Comparison of ENCODE assay signal across 9 mouse cellular contexts in genomic region chr1:166138136-166138535, GRCm38 (mm10). TPM values are rescaled to one million over a fixed set of nuclear protein-coding genes. Genes with fewer than 3 reads are reported as not detected.
DNase-seq lines count a peak whose midpoint lies in the region; ATAC-seq and TF ChIP-seq lines count a peak whose summit lies in the region.
"Had no signal": no experiment of that assay in that cellular context is flagged by ENCODE, and none has a peak within 500 bp of the region (broad histone marks: within the 10 kb centered on the region; RNA-seq: fewer than 3 reads in every experiment).

No protein-coding gene starts in this region.

- DNase-seq in adrenal gland, adult 18-20 months (ENCODE audit: low spot score in 2 of 2), result peak; percentile 55 to 61
- no peak for DNase-seq in cerebellum, postnatal 14 days
- DNase-seq in c-Kit-positive CD71-positive TER-119-positive erythroid progenitor cells, embryonic 14.5 days (ENCODE audit: low spot score), result no peak
- no peak for DNase-seq in testis, postnatal 10 days (ENCODE audit: low spot score)
- DNase-seq in forebrain, embryonic 14.5 days (ENCODE audit: low spot score), result no peak

- H3K27ac ChIP-seq in intestine, postnatal 0 days (ENCODE audit: low read depth, low read length), result peak overlapping the region; percentile 89
- H3K27ac ChIP-seq in lung, embryonic 16.5 days (ENCODE audit: low read length), result no peak overlapping the region
- no peak overlapping the region for H3K27ac ChIP-seq in forebrain, embryonic 14.5 days (ENCODE audit: low read depth, low read length)
- H3K27ac ChIP-seq: neural tube, embryonic 12.5 days had no signal

- H3K27me3 ChIP-seq in C2C12 (ENCODE audit: control insufficient read depth, insufficient read depth, insufficient read length), result no peaks in the 10 kb centered on the region
- no peaks in the 10 kb centered on the region for H3K27me3 ChIP-seq in intestine, postnatal 0 days (replicated peaks; ENCODE audit: control insufficient read depth, insufficient read depth, low read length)
- H3K27me3 ChIP-seq in lung, embryonic 16.5 days (ENCODE audit: control insufficient read depth, insufficient read depth, low read depth, low read length), result no peaks in the 10 kb centered on the region
- no peaks in the 10 kb centered on the region for H3K27me3 ChIP-seq in forebrain, embryonic 14.5 days (replicated peaks; ENCODE audit: control insufficient read depth, insufficient read depth, low read length)
- H3K27me3 ChIP-seq: neural tube, embryonic 12.5 days had no signal

- peak; percentile 80 for ATAC-seq in intestine, postnatal 0 days
- peak; percentile 38; the same call in 1 of the 2 replicates for ATAC-seq in lung, embryonic 16.5 days (ENCODE audit: low read depth)
- no peak for ATAC-seq in forebrain, embryonic 14.5 days

- no peak for TF ChIP-seq CTCF in C2C12 (IDR thresholded peaks at IDR 0.05; ENCODE audit: control insufficient read depth, insufficient read depth, insufficient read length)
- TF ChIP-seq CTCF in intestine, postnatal 0 days (IDR thresholded peaks at IDR 0.05; ENCODE audit: low read depth), result no peak

- no peaks in the 10 kb centered on the region for H3K79me3 ChIP-seq in C2C12 (ENCODE audit: low read depth)

- no peaks in the 10 kb centered on the region for H3K79me2 ChIP-seq in C2C12 (ENCODE audit: control insufficient read depth, insufficient read depth)

- no peaks in the 10 kb centered on the region for H3K36me3 ChIP-seq in C2C12 (ENCODE audit: control insufficient read depth, insufficient read depth)
- no peaks in the 10 kb centered on the region for H3K36me3 ChIP-seq in intestine, postnatal 0 days (ENCODE audit: control insufficient read depth, insufficient read depth)
- H3K36me3 ChIP-seq in lung, embryonic 16.5 days (ENCODE audit: control insufficient read depth, insufficient read depth, low read length), result no peaks in the 10 kb centered on the region
- no peaks in the 10 kb centered on the region for H3K36me3 ChIP-seq in forebrain, embryonic 14.5 days (ENCODE audit: control insufficient read depth, insufficient read depth, low read length)
- H3K36me3 ChIP-seq: neural tube, embryonic 12.5 days had no signal

- H3K9me3 ChIP-seq in intestine, postnatal 0 days (ENCODE audit: control insufficient read depth), result no peaks in the 10 kb centered on the region
- no peaks in the 10 kb centered on the region for H3K9me3 ChIP-seq in lung, embryonic 16.5 days (ENCODE audit: control insufficient read depth, low read length)
- H3K9me3 ChIP-seq in forebrain, embryonic 14.5 days (replicated peaks; ENCODE audit: control insufficient read depth, low read length), result no peaks in the 10 kb centered on the region
- H3K9me3 ChIP-seq: neural tube, embryonic 12.5 days had no signal

- H3ac ChIP-seq in C2C12 (ENCODE audit: control insufficient read depth, insufficient read length, low read depth), result peak overlapping the region; percentile 51

- peak overlapping the region; percentile 46 for H3K4me2 ChIP-seq in intestine, postnatal 0 days (replicated peaks; ENCODE audit: low read depth)
- no peak overlapping the region for H3K4me2 ChIP-seq in lung, embryonic 16.5 days (ENCODE audit: low read depth, low read length)
- H3K4me2 ChIP-seq in forebrain, embryonic 14.5 days (ENCODE audit: low read length), result no peak overlapping the region
- H3K4me2 ChIP-seq: neural tube, embryonic 12.5 days had no signal

- WGBS in intestine, postnatal 0 days, result 38% methylated on average over 13 of the region's 13 CpGs
- WGBS in lung, embryonic 16.5 days, result 35% methylated on average over 13 of the region's 13 CpGs
- 87% methylated on average over 13 of the region's 13 CpGs for WGBS in forebrain, embryonic 14.5 days

- H3K9ac ChIP-seq in intestine, postnatal 0 days (ENCODE audit: low read depth, low read length), result no peak overlapping the region
- H3K9ac ChIP-seq in lung, embryonic 16.5 days (ENCODE audit: low read length), result no peak overlapping the region
- no peak overlapping the region for H3K9ac ChIP-seq in forebrain, embryonic 14.5 days (ENCODE audit: low read length)
- H3K9ac ChIP-seq: neural tube, embryonic 12.5 days had no signal

- H3K4me3 ChIP-seq in C2C12 (ENCODE audit: insufficient read depth, poor library complexity, severe bottlenecking), result peak overlapping the region; percentile 3
- no peak overlapping the region for H3K4me3 ChIP-seq in intestine, postnatal 0 days (ENCODE audit: low read depth, low read length)
- H3K4me3 ChIP-seq in lung, embryonic 16.5 days (ENCODE audit: low read length), result no peak overlapping the region
- no peak overlapping the region for H3K4me3 ChIP-seq in forebrain, embryonic 14.5 days (ENCODE audit: low read depth, low read length)
- H3K4me3 ChIP-seq: neural tube, embryonic 12.5 days had no signal

- H3K4me1 ChIP-seq in intestine, postnatal 0 days (replicated peaks; ENCODE audit: control insufficient read depth, insufficient read depth, low read length), result peaks cover 7% of the 10 kb centered on the region
- no peaks in the 10 kb centered on the region for H3K4me1 ChIP-seq in lung, embryonic 16.5 days (replicated peaks; ENCODE audit: control insufficient read depth, insufficient read depth, low read length)
- H3K4me1 ChIP-seq in forebrain, embryonic 14.5 days (ENCODE audit: control insufficient read depth, insufficient read depth, low read length), result no peaks in the 10 kb centered on the region
- H3K4me1 ChIP-seq: neural tube, embryonic 12.5 days had no signal

TF ChIP-seq in C2C12, 6 proteins besides CTCF, POLR2A, EP300 and RAD21:
- no peak for TF ChIP-seq MYOG (IDR thresholded peaks at IDR 0.05; ENCODE audit: control insufficient read depth, extremely low read depth, insufficient read length)
- TF ChIP-seq MYOD1 (IDR thresholded peaks at IDR 0.05; ENCODE audit: control insufficient read depth, insufficient read length, low read depth), result peak; percentile 47
- peak; percentile 28 for TF ChIP-seq FOSL1 (IDR thresholded peaks at IDR 0.05; ENCODE audit: insufficient read depth, low read length, poor library complexity, severe bottlenecking)

RNA-seq across cellular contexts. Expression of gene Gpa33, which starts 8.1 kb away (rescaled TPM):
- 0.37 TPM for polyA plus RNA-seq in C2C12 (2012; fragmentation: generic; extraction: Trizol)
- total RNA-seq in adrenal gland, adult 18-20 months (2021), result under 1 TPM in 1 of 2 experiments, not detected in 1; 0.17 TPM
- polyA plus RNA-seq in intestine, postnatal 0 days (2015; fragmentation: Nextera tagmentation; extraction: Ambion mirVana), result 136 and 161 TPM in 2 replicates
- polyA plus RNA-seq in lung, embryonic 16.5 days (2015; fragmentation: Nextera tagmentation; extraction: Ambion mirVana), result 0.18 and 0.25 TPM in 2 replicates
- not detected in 2 replicates for polyA plus RNA-seq in forebrain, embryonic 14.5 days (2014; fragmentation: Nextera tagmentation; extraction: Ambion mirVana)

RNA-seq across cellular contexts. Expression of gene Dusp27, which starts 10.4 kb away (rescaled TPM):
- 5.4 TPM for polyA plus RNA-seq in C2C12 (2012; fragmentation: generic; extraction: Trizol)
- total RNA-seq in adrenal gland, adult 18-20 months (2021), result not detected
- 0.61 and 0.99 TPM in 2 replicates for polyA plus RNA-seq in intestine, postnatal 0 days (2015; fragmentation: Nextera tagmentation; extraction: Ambion mirVana)
- polyA plus RNA-seq in lung, embryonic 16.5 days (2015; fragmentation: Nextera tagmentation; extraction: Ambion mirVana), result 3.3 and 3.7 TPM in 2 replicates
- 0.70 and 0.93 TPM in 2 replicates for polyA plus RNA-seq in forebrain, embryonic 14.5 days (2014; fragmentation: Nextera tagmentation; extraction: Ambion mirVana)

Comparison
In these comparisons a context has a peak if more than half of its experiments do, and no peak if none do; other contexts are left out.
1. DNase-seq: peak in adrenal gland, adult 18-20 months (2 of 2); none in cerebellum, postnatal 14 days (0 of 2), c-Kit-positive CD71-positive TER-119-positive erythroid progenitor cells, embryonic 14.5 days (single experiment), testis, postnatal 10 days (single experiment) and forebrain, embryonic 14.5 days (single experiment).
2. RNA of gene Gpa33, which starts 8.1 kb away (polyA plus RNA-seq): 136 to 161 TPM in intestine, postnatal 0 days; 0.37 TPM in C2C12 (single experiment), 0.18 to 0.25 TPM in lung, embryonic 16.5 days and not detected in forebrain, embryonic 14.5 days; every median in the first group is over 10 times any median in the second.